Mouse (Mus musculus) left cerebral cortex, adult 2 months (tissue): ENCODE data around the gene Gm20865. TPM values are rescaled to one million over a fixed set of nuclear protein-coding genes. Genes with fewer than 3 reads are reported as not detected.
"Not testable (repeated sequence)": the region's sequence is repeated elsewhere in the genome, so short reads cannot be mapped to it uniquely, and the experiment has no call there.

Experiments
- DNase-seq, 2 experiments: peaks; one replicate each; pipeline ENCODE4 v3.0.0; 2021 to 2022; ENCODE audit warnings: low spot score in 2 of 2, mixed read lengths in 1 of 2; ENCODE audit errors: extremely low spot score in 1 of 2
- H3K27ac ChIP-seq: fragments of 200-600 bp; 2 replicates; pipeline ENCODE4 v1.8.1; 2022
- H3K4me3 ChIP-seq: fragments of 200-600 bp; 2 replicates; pipeline ENCODE4 v1.8.1; 2022
- intact Hi-C: fragments of 180-260 bp; cut with DNase I; formaldehyde crosslinking; loops from one replicate; pipeline ENCODE4 v1.15.1; 2025
- long read RNA-seq, 2 experiments: library from polyadenylated mRNA; stranded (forward); transcript quantifications; one replicate each; pipeline ENCODE4 v2.0.0; 2021; ENCODE audit warnings: borderline mapping rate in 2 of 2
- total RNA-seq, 2 experiments: library from RNA; stranded (reverse); gene quantifications; 2 replicates each; pipeline ENCODE4 v1.2.3; 2021

Gene Gm20865
- not detected for total RNA-seq
- long read RNA-seq, experiment 1, result 0 reads
- long read RNA-seq, experiment 2, result 0 reads

DNA sequence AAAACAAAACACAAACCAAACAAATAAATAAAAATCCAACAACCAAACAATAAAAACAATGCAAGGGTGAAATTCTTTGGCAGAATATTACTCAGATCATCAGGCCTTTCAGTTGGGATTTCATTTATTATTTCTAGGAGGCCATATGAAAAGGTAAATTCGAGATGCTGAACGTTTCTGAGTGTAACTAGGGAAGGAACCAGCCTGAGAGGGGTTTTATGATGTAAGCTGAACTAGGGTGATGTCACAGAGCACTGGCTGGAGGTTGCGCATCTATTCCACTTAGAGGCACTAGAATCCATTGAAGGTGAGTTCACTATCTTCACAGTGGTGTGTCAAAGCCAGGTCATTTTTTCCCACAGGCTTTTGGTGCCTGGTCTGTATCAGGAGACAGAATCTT lies at the start of gene Gm20865:
TSS of gene Gm20865 (plus strand) at position 301 of the 400 bp plus-strand sequence.
- DNase-seq, intact Hi-C loops, H3K27ac ChIP-seq, H3K4me3 ChIP-seq: not testable (repeated sequence)

Other genes with a start within 250 kb of the Gm20865 start
- gene Gm29866, start 247.9 kb upstream of the Gm20865 start, total RNA-seq, result not detected
- not detected for gene Gm20909, start 77.0 kb upstream of the Gm20865 start, total RNA-seq